Mouse (Mus musculus) splenic B cell, adult 2 months (primary cell): ENCODE data around the gene Naa35.
A peak's percentile ranks its signal among the peaks of the same experiment; 100 is the strongest.

Experiments
- DNase-seq: peaks from one replicate; pipeline ENCODE4 v3.0.0-alpha.2; 2011; ENCODE audit warnings: low read depth, low spot score
- H3K27me3 ChIP-seq: 2 replicates; pipeline ENCODE4 v1.6.1; 2012; ENCODE audit warnings: mild to moderate bottlenecking, low read length, moderate library complexity, mixed read lengths; ENCODE audit not compliant: control insufficient read depth, poor library complexity, insufficient read depth, severe bottlenecking
- H3K36me3 ChIP-seq: 2 replicates; pipeline ENCODE4 v1.6.1; 2012; ENCODE audit warnings: mild to moderate bottlenecking, low read length, moderate library complexity, mixed read lengths; ENCODE audit not compliant: control insufficient read depth, poor library complexity, insufficient read depth, severe bottlenecking

Gene Naa35

DNA sequence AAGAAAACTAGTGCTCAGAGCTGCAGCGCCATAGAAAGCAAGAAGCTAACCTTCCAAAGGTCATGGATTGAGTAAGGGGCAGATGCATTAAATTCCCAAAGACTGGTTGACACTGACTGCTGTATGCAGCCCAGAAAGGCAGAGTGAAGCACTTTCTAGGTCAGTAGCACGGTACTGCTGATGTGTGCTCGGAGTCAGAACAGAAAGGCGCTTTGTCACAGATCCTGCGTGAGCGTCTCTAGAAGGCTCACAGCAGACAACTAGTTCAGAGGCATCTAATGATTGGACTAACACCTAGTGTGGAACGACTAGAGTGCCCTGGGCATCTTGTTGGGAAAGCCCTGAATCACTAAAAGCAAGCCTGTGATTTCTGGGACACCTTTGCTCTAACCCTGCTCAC is 52.7 kb downstream of the Naa35 start:
- H3K27me3 ChIP-seq, result no peaks in the 10 kb centered on the region
- no peak for DNase-seq

DNA sequence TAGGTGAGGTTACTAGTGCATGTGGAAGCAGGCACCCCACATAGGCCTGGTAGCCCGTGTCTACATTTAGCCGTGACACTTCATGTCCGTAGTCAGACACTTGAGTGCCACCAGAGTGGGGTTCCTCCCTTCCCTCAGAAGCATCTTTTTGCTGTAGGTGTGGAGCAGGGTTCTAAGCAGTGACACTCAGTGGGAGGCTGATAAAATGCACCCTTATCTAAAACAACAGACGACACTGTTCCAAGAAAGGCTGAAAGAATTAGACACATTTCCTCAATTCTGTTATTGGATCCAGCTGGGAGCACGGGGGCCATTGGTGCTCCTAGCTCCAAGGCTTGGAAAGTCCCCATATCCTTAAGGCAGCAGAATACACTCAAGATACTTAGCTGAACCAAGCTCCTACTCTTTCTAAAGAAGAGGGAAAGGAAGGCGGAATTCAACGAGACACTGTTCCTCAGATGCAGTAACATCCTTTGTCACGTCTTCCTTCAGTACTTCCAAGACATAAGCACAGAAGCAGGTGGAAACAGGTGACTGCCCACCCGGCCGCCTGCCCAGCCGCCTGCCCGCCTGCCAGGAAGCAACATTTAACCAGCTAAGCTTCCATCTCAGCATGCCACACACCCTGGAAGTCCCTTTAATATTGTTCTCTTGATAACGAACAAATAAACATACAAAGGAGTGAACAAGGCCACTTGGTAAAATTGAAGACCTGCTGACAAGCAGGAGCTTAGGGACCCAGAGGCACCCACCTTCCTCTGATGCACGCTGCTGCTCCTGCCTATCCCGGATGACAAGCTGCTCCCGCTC is 54.5 kb downstream of the Naa35 start:
- DNase-seq, result no peak
- Histone ChIP-seq H3K36me3 (peaks cover 2% of the 10 kb centered on the region; the same call in 1 of the 2 replicates), H3K27me3 (no peaks in the 10 kb centered on the region)

More for the DNA sequence above, 52.7 kb downstream of the Naa35 start:
- H3K36me3 ChIP-seq, result peaks cover 2% of the 10 kb centered on the region; the same call in 1 of the 2 replicates

DNA sequence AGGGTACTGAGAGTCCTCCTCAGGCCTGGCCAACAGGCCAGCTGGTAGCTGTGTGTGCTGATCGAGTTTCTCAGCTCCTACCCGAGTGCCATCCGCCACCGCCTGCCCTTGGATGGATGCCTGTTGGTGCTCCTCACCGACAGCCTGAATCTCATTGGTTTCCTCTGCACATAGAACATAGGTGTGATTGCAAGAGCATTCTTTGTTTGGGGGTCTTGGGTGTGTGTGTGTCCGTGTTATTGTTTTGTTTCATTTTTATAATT is 55.0 kb downstream of the Naa35 start:
- peaks cover 3% of the 10 kb centered on the region; the same call in 1 of the 2 replicates for H3K36me3 ChIP-seq
- no peaks in the 10 kb centered on the region for H3K27me3 ChIP-seq
- no peak for DNase-seq

DNA sequence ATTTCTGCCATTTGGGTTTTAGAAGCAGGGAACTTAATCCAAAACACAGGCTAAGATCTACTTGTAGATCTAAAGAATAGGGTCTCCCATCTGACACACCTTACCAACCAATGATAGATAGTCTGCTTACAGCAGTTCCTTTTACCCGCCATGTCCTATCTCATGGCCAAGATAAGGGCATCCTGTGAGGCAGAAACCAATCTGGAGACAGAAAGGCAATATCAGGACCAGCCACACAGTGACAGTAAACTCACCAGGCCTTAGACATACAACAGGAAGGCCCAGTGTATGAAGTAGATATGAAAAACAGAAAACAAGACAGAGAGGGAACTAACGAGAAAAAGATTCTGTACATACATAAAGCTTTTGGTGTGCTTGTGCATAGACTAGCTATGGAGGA is 57.8 kb downstream of the Naa35 start:
- peaks cover 4% of the 10 kb centered on the region; the same call in 1 of the 2 replicates for H3K36me3 ChIP-seq
- no peaks in the 10 kb centered on the region for H3K27me3 ChIP-seq
- DNase-seq, result no peak

DNA sequence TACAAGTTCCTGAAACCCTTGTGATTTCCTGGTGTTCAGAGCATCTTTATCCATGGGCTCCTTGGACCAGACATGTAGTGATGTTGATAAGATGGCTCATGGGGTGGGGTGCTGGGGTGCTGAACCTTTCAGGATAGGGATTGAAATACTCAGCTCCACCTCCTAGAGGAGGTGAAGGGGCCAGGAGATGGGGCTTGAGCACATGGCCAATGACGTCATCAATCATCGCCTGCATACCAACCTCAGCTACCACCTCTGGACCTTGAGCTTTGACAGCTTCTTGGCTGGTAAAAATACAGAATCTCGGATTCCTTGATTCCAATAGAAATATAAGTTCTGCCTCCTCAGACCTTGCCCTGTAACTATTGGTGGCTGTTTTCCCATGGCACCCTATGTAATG is 60.4 kb downstream of the Naa35 start:
- H3K27me3 ChIP-seq, result no peaks in the 10 kb centered on the region
- DNase-seq, result no peak
- peaks cover 4% of the 10 kb centered on the region; the same call in 1 of the 2 replicates for H3K36me3 ChIP-seq

DNA sequence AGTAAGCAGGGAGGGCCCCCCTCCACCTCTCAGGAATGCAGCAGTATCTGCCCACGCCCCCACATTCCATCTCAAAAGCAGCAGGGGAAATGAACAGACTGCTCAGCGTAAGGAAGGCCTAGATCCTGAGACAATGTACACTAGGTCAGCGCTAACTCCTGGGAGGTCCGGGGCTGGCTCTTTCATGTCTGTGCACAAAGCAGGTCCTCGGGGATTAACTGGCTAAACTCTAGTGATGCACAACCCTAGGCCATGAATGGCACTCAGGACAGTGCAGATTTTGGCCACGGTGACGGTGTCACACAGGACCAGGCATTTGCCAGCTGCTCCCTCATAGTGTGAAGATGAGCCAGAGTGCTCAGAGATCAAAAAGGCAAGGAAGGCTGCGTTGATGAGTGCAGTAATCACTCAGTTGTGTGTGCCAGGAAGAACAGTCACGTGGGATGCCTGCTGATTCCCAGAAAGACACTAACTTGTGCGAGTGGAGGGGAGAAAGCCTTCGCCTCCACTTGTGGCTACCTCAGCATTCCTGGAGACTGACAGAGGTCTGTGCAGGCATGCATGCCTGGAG is 61.7 kb downstream of the Naa35 start:
- DNase-seq, result no peak
- Histone ChIP-seq H3K36me3 (peaks cover 4% of the 10 kb centered on the region; the same call in 1 of the 2 replicates), H3K27me3 (no peaks in the 10 kb centered on the region)

DNA sequence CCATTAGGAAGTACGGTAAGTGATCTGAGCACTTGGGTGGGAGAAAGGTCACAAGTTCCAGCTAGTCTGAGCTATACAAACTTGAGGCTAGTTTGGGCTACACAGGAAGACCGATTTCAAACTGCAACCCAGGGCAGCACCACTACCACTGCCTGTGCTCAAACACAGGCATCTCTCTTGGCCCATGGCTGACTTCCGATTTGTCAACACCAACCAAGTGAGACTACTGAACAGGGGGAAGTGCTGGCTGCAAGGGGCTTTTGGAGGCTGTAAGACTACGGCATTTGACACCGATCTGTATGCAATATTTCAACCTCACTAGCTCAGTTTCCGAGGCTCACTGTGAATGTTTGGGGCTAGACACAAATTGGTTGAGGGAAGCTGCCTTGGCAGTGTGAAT is 62.4 kb downstream of the Naa35 start:
- DNase-seq, result no peak
- H3K27me3 ChIP-seq, result no peaks in the 10 kb centered on the region
- H3K36me3 ChIP-seq, result peaks cover 2% of the 10 kb centered on the region; the same call in 1 of the 2 replicates

DNA sequence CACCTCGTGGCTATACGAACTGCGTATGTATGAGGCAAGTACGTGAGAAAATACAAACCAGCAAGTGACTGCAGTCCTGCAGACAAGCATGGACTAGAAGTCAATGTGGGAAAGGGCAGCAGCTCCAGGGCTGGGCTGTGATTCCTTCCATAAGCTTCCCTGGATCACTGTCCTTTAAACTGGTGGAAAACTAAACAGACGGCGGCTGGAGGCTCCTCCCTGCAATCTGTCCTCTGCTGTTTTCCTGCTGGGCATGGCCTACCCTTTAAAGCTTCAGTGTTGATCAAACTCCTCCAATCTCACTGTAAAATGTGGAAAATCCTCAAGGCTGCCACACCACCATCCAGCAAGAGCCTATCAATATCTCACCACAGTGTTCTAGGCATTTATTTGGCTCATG is 63.5 kb downstream of the Naa35 start:
- DNase-seq, result no peak
- no peaks in the 10 kb centered on the region for H3K27me3 ChIP-seq
- peaks cover 2% of the 10 kb centered on the region; the same call in 1 of the 2 replicates for H3K36me3 ChIP-seq

DNA sequence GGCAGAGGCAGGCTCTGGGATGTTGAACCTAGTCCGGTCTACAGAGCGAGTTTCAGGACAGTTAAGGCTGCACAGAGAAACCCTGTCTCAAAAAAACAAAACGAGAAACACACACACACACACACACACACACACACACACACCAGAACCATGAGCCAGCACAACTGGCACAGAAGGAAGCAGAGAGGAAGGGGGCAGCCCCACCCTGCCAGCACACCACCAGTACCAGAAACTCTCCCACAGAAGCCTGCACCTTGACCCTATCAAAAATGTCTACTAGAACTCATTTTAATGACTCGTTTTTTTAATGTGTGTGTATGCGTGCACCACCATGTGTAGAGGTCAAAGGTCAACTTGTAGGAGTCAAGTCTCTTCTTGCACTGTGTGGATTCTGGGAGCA is 64.7 kb downstream of the Naa35 start:
- peaks cover 2% of the 10 kb centered on the region; the same call in 1 of the 2 replicates for H3K36me3 ChIP-seq
- no peak for DNase-seq
- no peaks in the 10 kb centered on the region for H3K27me3 ChIP-seq

DNA sequence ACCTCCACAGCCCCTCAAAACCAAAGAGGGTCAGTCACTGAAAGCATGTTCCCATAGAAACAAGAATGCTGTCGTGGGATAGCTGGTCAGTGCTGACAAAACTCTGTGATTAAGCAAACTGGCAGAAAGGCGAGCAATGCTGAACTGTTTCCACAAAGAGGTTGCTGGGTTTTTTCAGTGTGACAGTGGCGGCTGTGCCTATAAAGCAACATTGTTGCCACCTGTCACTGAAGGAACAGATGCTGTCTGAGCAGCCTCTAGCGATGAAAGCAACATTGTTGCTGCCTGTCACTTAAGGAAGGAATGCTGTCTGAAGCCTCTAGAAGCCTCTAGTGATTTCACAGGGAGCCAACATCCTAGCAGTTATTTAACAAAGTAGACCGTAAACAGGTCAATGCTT is 67.6 kb downstream of the Naa35 start:
- Histone ChIP-seq H3K27me3 (no peaks in the 10 kb centered on the region), H3K36me3 (no peaks in the 10 kb centered on the region)
- no peak for DNase-seq

DNA sequence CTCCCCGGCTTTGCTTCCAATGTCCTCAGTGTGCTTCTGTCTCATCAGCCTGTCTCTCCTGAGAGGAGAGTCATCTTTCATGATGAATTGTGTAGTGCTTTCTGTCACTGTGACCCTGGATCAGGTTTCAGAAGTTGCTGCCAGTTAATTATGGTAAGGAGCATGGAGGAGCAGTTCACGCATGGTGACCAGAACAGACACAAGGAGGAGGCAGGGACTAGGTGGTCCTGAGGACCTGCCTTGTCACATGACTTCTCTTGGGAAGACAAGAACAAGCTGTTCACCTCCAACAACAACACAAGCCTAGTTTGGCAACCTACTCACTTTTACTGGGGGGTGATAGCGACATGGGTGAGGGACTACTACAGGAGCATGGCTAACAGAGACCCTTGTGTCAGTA is 68.1 kb downstream of the Naa35 start:
- no peaks in the 10 kb centered on the region for H3K27me3 ChIP-seq
- no peaks in the 10 kb centered on the region for H3K36me3 ChIP-seq
- no peak for DNase-seq

DNA sequence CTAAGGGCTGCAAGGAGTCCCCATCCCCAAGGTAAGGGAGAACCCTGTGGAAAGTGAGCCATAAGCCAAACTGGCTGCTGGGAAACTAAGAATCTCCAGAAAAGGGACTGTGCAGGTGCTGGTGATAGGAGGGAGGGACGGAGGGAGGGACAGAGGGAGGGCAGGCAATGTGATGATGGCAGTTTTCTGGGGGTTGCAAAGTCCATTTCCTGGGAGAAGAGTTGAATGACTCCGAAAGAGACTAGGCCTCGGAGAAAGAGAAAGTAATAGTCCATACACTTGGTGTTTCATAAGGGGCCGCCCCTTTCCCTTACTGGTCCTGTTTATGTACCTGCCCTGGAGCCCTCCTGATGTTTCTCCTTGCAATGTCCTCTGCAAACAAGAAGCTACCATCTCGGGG is 69.4 kb downstream of the Naa35 start:
- no peak for DNase-seq
- Histone ChIP-seq H3K27me3 (no peaks in the 10 kb centered on the region), H3K36me3 (no peaks in the 10 kb centered on the region)

DNA sequence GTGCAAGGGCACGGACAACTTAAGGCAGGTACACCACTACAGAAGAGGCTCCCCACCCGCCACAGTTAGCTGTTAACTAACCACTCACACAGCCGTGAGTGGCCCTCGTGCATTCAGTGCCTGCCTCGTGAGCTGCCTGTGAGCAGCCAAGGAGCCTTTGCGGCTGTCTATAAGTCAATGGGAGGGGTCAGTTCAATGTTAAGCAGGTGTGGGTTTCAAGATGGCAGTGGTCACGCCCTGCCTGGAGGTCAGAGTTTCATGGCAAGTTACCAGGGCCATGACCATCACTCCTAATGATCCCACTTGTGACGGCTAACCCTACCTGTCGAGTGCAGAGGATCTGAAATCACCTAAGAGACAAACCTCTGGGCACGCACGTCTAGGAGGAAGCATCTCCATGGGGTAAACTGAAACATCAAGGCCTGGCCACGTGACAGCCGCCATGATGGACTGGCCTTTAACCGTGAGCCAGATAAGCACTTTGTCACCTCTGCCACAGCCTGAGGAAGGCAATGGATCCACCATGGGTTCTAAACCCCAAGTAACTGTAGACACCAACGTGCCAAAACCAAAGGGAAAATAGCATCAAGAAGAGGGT is 70.8 kb downstream of the Naa35 start:
- Histone ChIP-seq H3K27me3 (no peaks in the 10 kb centered on the region), H3K36me3 (no peaks in the 10 kb centered on the region)
- DNase-seq, result no peak

DNA sequence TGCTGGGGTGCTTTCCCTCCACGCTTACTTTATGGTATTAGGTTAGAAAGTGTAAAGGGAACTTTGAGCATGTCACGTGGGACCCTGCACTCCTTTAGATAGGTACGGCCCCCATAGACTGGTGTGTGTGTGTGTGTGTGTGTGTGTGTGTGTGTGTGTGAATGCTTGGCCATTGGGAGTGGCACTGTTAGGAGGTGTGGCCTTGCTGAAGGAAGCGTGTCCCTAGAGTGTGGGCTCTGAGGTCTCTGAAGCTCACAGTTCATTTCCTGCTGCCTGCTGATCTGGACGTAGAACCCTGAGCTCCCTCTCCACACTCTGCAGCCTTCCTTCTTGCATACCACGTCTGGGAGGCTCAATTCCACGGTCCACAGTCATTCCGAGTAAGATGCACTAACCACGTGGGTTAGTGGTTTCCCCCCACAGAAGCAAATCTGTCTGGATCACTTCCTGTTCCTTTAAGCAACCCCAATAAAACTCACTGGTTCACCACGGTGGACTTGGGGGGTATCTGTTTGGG is 71.3 kb downstream of the Naa35 start:
- no peaks in the 10 kb centered on the region for H3K36me3 ChIP-seq
- no peaks in the 10 kb centered on the region for H3K27me3 ChIP-seq
- DNase-seq, result peak; percentile 83

DNA sequence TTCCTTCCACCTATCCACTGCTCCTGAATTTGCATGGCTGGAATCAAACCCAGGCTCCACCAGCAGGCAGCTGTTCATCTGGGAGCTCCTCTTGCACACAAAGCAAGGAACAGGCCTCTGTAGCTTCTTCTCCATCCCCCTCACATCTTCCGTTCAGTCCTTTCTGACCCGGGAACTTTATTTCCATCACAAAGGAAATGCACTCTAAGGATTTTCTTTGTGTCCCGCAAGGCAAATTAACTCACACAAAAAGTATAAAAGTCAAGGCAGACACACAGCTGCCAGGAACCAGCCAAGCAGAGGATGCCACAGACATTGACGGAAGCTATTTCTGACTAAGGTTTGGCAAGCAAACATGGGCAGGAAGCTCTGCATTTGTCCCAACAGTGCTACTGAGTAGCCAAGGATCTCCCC is 71.9 kb downstream of the Naa35 start:
- no peak for DNase-seq
- H3K36me3 ChIP-seq, result no peaks in the 10 kb centered on the region
- no peaks in the 10 kb centered on the region for H3K27me3 ChIP-seq
